Mouse (Mus musculus) liver, embryonic 14.5 days (tissue): ENCODE results near the gene Fetub. TPM values are rescaled to one million over a fixed set of nuclear protein-coding genes. Genes with fewer than 3 reads are reported as not detected.

Experiments
- ATAC-seq: fragments of 200-750 bp; cut with Nextera tagmentation; 2 replicates; pipeline ENCODE4 v1.8.0; 2017; ENCODE audit warnings: moderate number of reproducible peaks, mild to moderate bottlenecking, moderate library complexity; ENCODE audit not compliant: insufficient read depth
- DNase-seq, 3 experiments: peaks; one replicate each; pipeline ENCODE4 v3.0.0-alpha.2; 2012 to 2013; ENCODE audit warnings: low read depth in 3 of 3, low spot score in 3 of 3
- H3K27ac ChIP-seq: fragments of 300-500 bp; sonication (generic); 2 replicates; pipeline ENCODE4 v1.5.1; 2014; ENCODE audit warnings: moderate library complexity, mild to moderate bottlenecking, control low read depth, inconsistent platforms
- H3K27me3 ChIP-seq: fragments of 300-500 bp; sonication (generic); 2 replicates; pipeline ENCODE4 v1.6.1; 2014; ENCODE audit warnings: mild to moderate bottlenecking, low read length, moderate library complexity; ENCODE audit not compliant: control insufficient read depth, insufficient read depth
- H3K36me3 ChIP-seq: fragments of 300-500 bp; sonication (generic); replicated peaks from 2 replicates; pipeline ENCODE4 v1.6.1; 2014; ENCODE audit warnings: low read depth; ENCODE audit not compliant: control insufficient read depth, insufficient read depth
- H3K4me1 ChIP-seq, 2 experiments: fragments of 200-500 bp in 1 of 2; fragments of 300-500 bp in 1 of 2; sonication (generic) in 1 of 2; replicated peaks; 2 replicates each; pipeline ENCODE4 v1.6.1; 2012 to 2014; ENCODE audit warnings: antibody characterized with exemption in 1 of 2, inconsistent platforms in 1 of 2, low read length in 1 of 2; ENCODE audit not compliant: control insufficient read depth in 2 of 2, insufficient read depth in 2 of 2
- H3K4me2 ChIP-seq: fragments of 300-500 bp; sonication (generic); 2 replicates; pipeline ENCODE4 v1.6.1; 2014; ENCODE audit warnings: low read depth, mild to moderate bottlenecking, control low read depth, moderate library complexity
- H3K4me3 ChIP-seq, 2 experiments: fragments of 200-500 bp in 1 of 2; fragments of 300-500 bp in 1 of 2; sonication (generic) in 1 of 2; 2 replicates each; pipeline ENCODE4 v1.5.1; 2012 to 2014; ENCODE audit warnings: low read depth in 2 of 2, low read length in 2 of 2, mild to moderate bottlenecking in 2 of 2, control low read depth in 1 of 2, inconsistent platforms in 1 of 2, moderate library complexity in 1 of 2; ENCODE audit not compliant: insufficient read depth in 1 of 2
- H3K9ac ChIP-seq: fragments of 300-500 bp; sonication (generic); replicated peaks from 2 replicates; pipeline ENCODE4 v1.6.1; 2014; ENCODE audit warnings: mild to moderate bottlenecking, control low read depth, moderate library complexity
- H3K9me3 ChIP-seq: fragments of 300-500 bp; sonication (generic); 2 replicates; pipeline ENCODE4 v1.6.1; 2016; ENCODE audit warnings: low read length, mixed read lengths; ENCODE audit not compliant: control insufficient read depth
- CTCF ChIP-seq: IDR thresholded peaks from 2 replicates; pipeline ENCODE4 v1.5.1; 2016; ENCODE audit warnings: antibody characterized with exemption, low read depth, control low read depth
- EP300 ChIP-seq: IDR thresholded peaks from 2 replicates; pipeline ENCODE4 v1.6.1; 2016; ENCODE audit warnings: antibody characterized with exemption, low read depth
- WGBS: fragments of 180-500 bp; shearing (Covaris S2); extraction: QIAGEN DNeasy Blood & Tissue Kit; methylation state at CpG from one replicate; pipeline ENCODE4 v1.1.7; 2014; ENCODE audit not compliant: insufficient replicate concordance; 5-methylcytosine and 5-hydroxymethylcytosine counted together
- polyA plus RNA-seq, 2 experiments: library from polyadenylated mRNA; depleted of rRNA in 1 of 2; stranded (reverse) in 1 of 2; unstranded in 1 of 2; fragments of >200 nt; fragmentation: Nextera tagmentation in 1 of 2; extraction: Ambion mirVana in 1 of 2; gene quantifications; 2 replicates each; pipeline versions ENCODE4 v1.2.1 to v1.2.3; 2012 to 2014

Fetub gene
- polyA plus RNA-seq, 2 experiments: 1.5 to 2.3 TPM

- H3K4me2 ChIP-seq: no peak overlapping the region
- DNase-seq (no peak), ATAC-seq (no peak)
- no peaks in the 10 kb centered on the region for H3K9me3 ChIP-seq
- no peaks in the 10 kb centered on the region for H3K27me3 ChIP-seq
- no peaks in the 10 kb centered on the region; the same call in 1 of the 2 replicates for H3K36me3 ChIP-seq
- H3K4me3 ChIP-seq: no peak overlapping the region
- TF ChIP-seq EP300: no peak
- no peak for TF ChIP-seq CTCF
- H3K27ac ChIP-seq: no peak overlapping the region
- peaks cover 0 to 21% of the 10 kb centered on the region in 2 experiments; a peak in 2 of 4 replicates for H3K4me1 ChIP-seq
- no peak overlapping the region for H3K9ac ChIP-seq
- WGBS: 55% methylated on average over 7 of the region's 7 CpGs
These were observed 39.4 kb upstream of the Fetub start for GRCm38 (mm10) chr16:22878716-22879115.

DNA sequence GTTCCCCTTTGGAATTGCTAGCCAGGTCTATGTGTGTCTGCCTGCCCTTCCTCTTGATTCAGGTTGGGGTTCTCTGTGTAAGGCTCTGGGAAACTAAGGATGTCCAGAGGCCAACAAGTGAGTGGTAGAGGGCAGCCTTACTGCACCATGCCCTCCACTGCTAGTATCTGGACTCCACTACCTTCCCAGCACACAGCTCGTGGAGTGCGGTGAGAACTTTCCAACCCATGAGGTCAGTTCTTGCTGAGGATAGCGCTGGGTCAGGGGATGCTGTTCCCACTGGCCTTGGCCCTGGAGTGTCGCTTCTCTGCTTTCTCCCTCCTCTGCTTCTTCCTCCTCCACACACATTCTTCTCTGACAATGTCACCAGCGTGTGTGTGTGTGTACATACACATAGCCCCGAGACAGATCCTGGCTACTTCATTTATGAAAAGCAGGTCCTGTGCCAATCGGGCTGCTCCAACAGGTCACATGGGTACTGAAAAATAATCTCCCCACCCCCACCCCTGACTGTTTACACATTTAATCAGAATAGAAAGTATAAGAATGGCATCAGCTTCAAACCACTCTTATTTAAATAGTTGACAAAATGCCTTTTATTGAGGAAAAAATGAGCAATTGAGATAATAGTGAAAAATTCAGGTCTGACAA lies 38.1 kb upstream of the Fetub start:
- no peak overlapping the region for H3K4me2 ChIP-seq
- TF ChIP-seq EP300 (no peak), CTCF (no peak)
- H3K9me3 ChIP-seq: no peaks in the 10 kb centered on the region
- H3K27ac ChIP-seq: no peak overlapping the region
- DNase-seq (no peak), ATAC-seq (no peak)
- H3K4me3 ChIP-seq: no peak overlapping the region
- no peaks in the 10 kb centered on the region for H3K27me3 ChIP-seq
- no peaks in the 10 kb centered on the region for H3K36me3 ChIP-seq
- WGBS: 56% methylated on average over 7 of the region's 7 CpGs
- peaks cover 0 to 21% of the 10 kb centered on the region in 2 experiments; a peak in 2 of 4 replicates for H3K4me1 ChIP-seq
- H3K9ac ChIP-seq: no peak overlapping the region

GRCm38 (mm10) chr16:22880900-22881299 lies 37.2 kb upstream of the Fetub start:
- DNase-seq (no peak), ATAC-seq (peak; percentile 16; the same call in 1 of the 2 replicates)
- Histone ChIP-seq H3K4me1 (peaks cover 0 to 23% of the 10 kb centered on the region in 2 experiments; a peak in 2 of 4 replicates), H3K9ac (no peak overlapping the region), H3K36me3 (no peaks in the 10 kb centered on the region), H3K27ac (no peak overlapping the region), H3K4me2 (peak overlapping the region; percentile 24; the same call in 1 of the 2 replicates), H3K9me3 (no peaks in the 10 kb centered on the region), H3K27me3 (no peaks in the 10 kb centered on the region), H3K4me3 (no peak overlapping the region)
- no peak for TF ChIP-seq CTCF
- no peak for TF ChIP-seq EP300
- WGBS: 26% methylated on average over 6 of the region's 6 CpGs

DNA sequence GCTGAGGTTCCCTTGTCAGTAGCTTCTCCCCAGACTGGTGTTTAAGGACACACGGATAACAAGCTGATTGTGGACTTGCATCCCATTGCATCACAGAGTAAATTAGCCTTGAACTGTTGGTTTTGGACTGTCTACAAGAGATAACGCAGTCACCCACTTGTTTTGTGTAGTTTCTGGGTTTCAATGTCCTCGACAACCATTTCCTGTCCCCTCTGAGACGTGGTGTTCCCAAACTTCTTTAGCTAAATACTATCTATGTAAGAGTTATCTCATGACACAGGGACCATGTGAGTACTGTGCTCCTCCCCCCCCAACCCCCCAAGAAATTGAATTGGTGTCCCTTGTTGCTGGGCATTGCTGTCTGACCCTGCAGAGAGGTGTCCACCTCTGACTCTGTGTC lies 36.6 kb upstream of the Fetub start:
- no peak overlapping the region for H3K4me3 ChIP-seq
- 13% methylated on average over 4 of the region's 4 CpGs for WGBS
- no peak for TF ChIP-seq EP300
- no peak for TF ChIP-seq CTCF
- H3K9me3 ChIP-seq: no peaks in the 10 kb centered on the region
- no peak overlapping the region for H3K9ac ChIP-seq
- H3K4me2 ChIP-seq: peak overlapping the region; percentile 24; the same call in 1 of the 2 replicates
- DNase-seq (peak in 2 of 3 experiments; percentile 28 to 30), ATAC-seq (peak; percentile 45)
- H3K4me1 ChIP-seq: peaks cover 0 to 23% of the 10 kb centered on the region in 2 experiments; a peak in 2 of 4 replicates
- no peaks in the 10 kb centered on the region for H3K36me3 ChIP-seq
- H3K27ac ChIP-seq: no peak overlapping the region
- H3K27me3 ChIP-seq: no peaks in the 10 kb centered on the region

DNA sequence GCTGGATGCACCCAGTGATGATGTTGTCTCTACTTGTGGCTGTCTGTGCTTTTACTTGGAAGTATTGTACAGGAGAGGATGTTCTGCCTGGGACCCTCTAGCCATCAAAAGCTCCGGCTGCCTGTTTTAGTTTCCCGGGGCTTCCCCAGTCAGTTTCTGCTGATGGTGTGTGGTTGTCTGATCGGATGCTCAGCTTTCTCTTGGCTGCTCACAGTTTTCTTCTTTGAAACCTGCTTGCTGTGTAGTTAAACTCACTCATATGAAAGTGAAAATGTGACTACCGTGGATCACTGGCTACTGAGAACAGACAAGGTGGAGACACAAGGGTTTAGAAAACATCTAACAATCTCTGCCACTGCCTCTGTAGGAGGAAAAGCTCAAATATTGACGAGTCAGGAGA lies 34.7 kb upstream of the Fetub start:
- Histone ChIP-seq H3K27ac (no peak overlapping the region), H3K9ac (no peak overlapping the region), H3K36me3 (no peaks in the 10 kb centered on the region), H3K4me3 (no peak overlapping the region), H3K27me3 (no peaks in the 10 kb centered on the region), H3K4me2 (no peak overlapping the region), H3K4me1 (peaks cover 0 to 29% of the 10 kb centered on the region in 2 experiments; a peak in 2 of 4 replicates), H3K9me3 (no peaks in the 10 kb centered on the region)
- TF ChIP-seq CTCF (no peak), EP300 (no peak)
- no peak for DNase-seq
- ATAC-seq: no peak
- WGBS: 55% methylated on average over 5 of the region's 5 CpGs
